Mouse (Mus musculus) heart, postnatal 0 days (tissue): ENCODE measurements at regions not wholly inside any gene's neighbourhood (a gene's known extent, or its start where the extent isn't known, plus 50 kb on each side); places are given as distances from the start of the nearest gene placed in this dataset.

Source experiments
- CTCF ChIP-seq: IDR thresholded peaks from 2 replicates; pipeline ENCODE4 v1.5.1; 2016; ENCODE audit warnings: antibody characterized with exemption, control low read depth, low read depth
- EP300 ChIP-seq: IDR thresholded peaks from 2 replicates; pipeline ENCODE4 v1.6.1; 2016; ENCODE audit warnings: antibody characterized with exemption, low read depth

- TF ChIP-seq CTCF (no peak), EP300 (no peak)
These were observed 105.8 kb upstream of the B3gat2 start for GRCm38 (mm10) chr1:23655768-23656167.
